Mouse (Mus musculus): Measurements from ENCODE around the gene Dtx4. TPM values are rescaled to one million over a fixed set of nuclear protein-coding genes. Genes with fewer than 3 reads are reported as not detected.
"Not testable (repeated sequence)": the region's sequence is repeated elsewhere in the genome, so short reads cannot be mapped to it uniquely, and the experiment has no call there.

Gene Dtx4
- 62.0 and 64.3 TPM in 2 replicates for polyA plus RNA-seq (2014; fragmentation: Nextera tagmentation; extraction: Ambion mirVana)

GRCm38 (mm10) chr19:12501370-12502347, at the start of gene Dtx4:
Dtx4 (minus strand) TSS chr19:12501454.
- no peaks in the 10 kb centered on the region for H3K27me3 ChIP-seq (ENCODE audit: control insufficient read depth, insufficient read depth, low read length)
- peaks cover 4% of the 10 kb centered on the region; the same call in 1 of the 2 replicates for H3K36me3 ChIP-seq (ENCODE audit: control insufficient read depth, insufficient read depth, low read length)
- H3K4me2 ChIP-seq = peak within 1 kb of the TSS; percentile 74
- WGBS = under 1% methylated on average over 68 of the region's 80 CpGs
- peak within 1 kb of the TSS; percentile 100 for H3K9ac ChIP-seq (ENCODE audit: low read length)
- H3K9me3 ChIP-seq (ENCODE audit: control insufficient read depth, low read length) = no peaks in the 10 kb centered on the region
- H3K27ac ChIP-seq (ENCODE audit: low read depth, low read length) = peak within 1 kb of the TSS; percentile 97
- DNase-seq (ENCODE audit: low spot score, missing footprints) (peak; percentile 100), ATAC-seq (ENCODE audit: low FRiP score) (peak; percentile 93)
- peak within 1 kb of the TSS; percentile 91 for H3K4me3 ChIP-seq (ENCODE audit: low read depth, low read length)
- peaks cover 26% of the 10 kb centered on the region for H3K4me1 ChIP-seq (ENCODE audit: control insufficient read depth, insufficient read depth, low read length)

- no peaks in the 10 kb centered on the region for H3K36me3 ChIP-seq (ENCODE audit: control insufficient read depth, insufficient read depth, low read length)
- ATAC-seq (ENCODE audit: low FRiP score) (no peak), DNase-seq (ENCODE audit: low spot score, missing footprints) (no peak)
- H3K9me3 ChIP-seq (ENCODE audit: control insufficient read depth, low read length) = no peaks in the 10 kb centered on the region
- no peak overlapping the region for H3K9ac ChIP-seq (ENCODE audit: low read length)
- no peaks in the 10 kb centered on the region for H3K4me1 ChIP-seq (ENCODE audit: control insufficient read depth, insufficient read depth, low read length)
- WGBS = 77% methylated on average over 5 of the region's 5 CpGs
- H3K4me3 ChIP-seq (ENCODE audit: low read depth, low read length) = no peak overlapping the region
- no peaks in the 10 kb centered on the region for H3K27me3 ChIP-seq (ENCODE audit: control insufficient read depth, insufficient read depth, low read length)
- H3K27ac ChIP-seq (ENCODE audit: low read depth, low read length) = no peak overlapping the region
- H3K4me2 ChIP-seq = no peak overlapping the region
These were observed 49.0 kb upstream of the Dtx4 start for GRCm38 (mm10) chr19:12550005-12550942.

- WGBS = 74% methylated on average over 5 of the region's 5 CpGs
These were observed 47.9 kb upstream of the Dtx4 start for GRCm38 (mm10) chr19:12549166-12549565.

GRCm38 (mm10) chr19:12545440-12545839, 44.2 kb upstream of the Dtx4 start, which contains the start of gene Fam111a:
Fam111a (plus strand) TSS chr19:12545740.
- H3K36me3 ChIP-seq (ENCODE audit: control insufficient read depth, insufficient read depth, low read length); DNase-seq (ENCODE audit: low spot score, missing footprints); H3K27ac ChIP-seq (ENCODE audit: low read depth, low read length); H3K27me3 ChIP-seq (ENCODE audit: control insufficient read depth, insufficient read depth, low read length); H3K9ac ChIP-seq (ENCODE audit: low read length); H3K4me3 ChIP-seq (ENCODE audit: low read depth, low read length); H3K4me1 ChIP-seq (ENCODE audit: control insufficient read depth, insufficient read depth, low read length); ATAC-seq (ENCODE audit: low FRiP score); H3K4me2 ChIP-seq; H3K9me3 ChIP-seq (ENCODE audit: control insufficient read depth, low read length): not testable (repeated sequence)
- 92% methylated on average over 11 of the region's 11 CpGs for WGBS

More at GRCm38 (mm10) chr19:12549166-12549565, 47.9 kb upstream of the Dtx4 start:
- Histone ChIP-seq H3K9ac (ENCODE audit: low read length) (no peak overlapping the region), H3K4me1 (ENCODE audit: control insufficient read depth, insufficient read depth, low read length) (no peaks in the 10 kb centered on the region), H3K4me3 (ENCODE audit: low read depth, low read length) (no peak overlapping the region), H3K27ac (ENCODE audit: low read depth, low read length) (no peak overlapping the region), H3K27me3 (ENCODE audit: control insufficient read depth, insufficient read depth, low read length) (no peaks in the 10 kb centered on the region), H3K9me3 (ENCODE audit: control insufficient read depth, low read length) (no peaks in the 10 kb centered on the region), H3K4me2 (no peak overlapping the region), H3K36me3 (ENCODE audit: control insufficient read depth, insufficient read depth, low read length) (no peaks in the 10 kb centered on the region)
- ATAC-seq (ENCODE audit: low FRiP score) (no peak), DNase-seq (ENCODE audit: low spot score, missing footprints) (no peak)

- Histone ChIP-seq H3K36me3 (ENCODE audit: control insufficient read depth, insufficient read depth, low read length) (no peaks in the 10 kb centered on the region), H3K4me2 (no peak overlapping the region), H3K9ac (ENCODE audit: low read length) (no peak overlapping the region), H3K9me3 (ENCODE audit: control insufficient read depth, low read length) (no peaks in the 10 kb centered on the region), H3K4me1 (ENCODE audit: control insufficient read depth, insufficient read depth, low read length) (no peaks in the 10 kb centered on the region), H3K27ac (ENCODE audit: low read depth, low read length) (no peak overlapping the region), H3K4me3 (ENCODE audit: low read depth, low read length) (no peak overlapping the region), H3K27me3 (ENCODE audit: control insufficient read depth, insufficient read depth, low read length) (no peaks in the 10 kb centered on the region)
- DNase-seq (ENCODE audit: low spot score, missing footprints) = peak; percentile 33
- no peak for ATAC-seq (ENCODE audit: low FRiP score)
- 37% methylated on average over 2 of the region's 2 CpGs for WGBS
These were observed 40.4 kb upstream of the Dtx4 start for GRCm38 (mm10) chr19:12541644-12542043.

- no peaks in the 10 kb centered on the region for H3K36me3 ChIP-seq (ENCODE audit: control insufficient read depth, insufficient read depth, low read length)
- ATAC-seq (ENCODE audit: low FRiP score) (no peak), DNase-seq (ENCODE audit: low spot score, missing footprints) (no peak)
- no peaks in the 10 kb centered on the region for H3K4me1 ChIP-seq (ENCODE audit: control insufficient read depth, insufficient read depth, low read length)
- H3K27me3 ChIP-seq (ENCODE audit: control insufficient read depth, insufficient read depth, low read length) = no peaks in the 10 kb centered on the region
- H3K9ac ChIP-seq (ENCODE audit: low read length) = no peak overlapping the region
- H3K27ac ChIP-seq (ENCODE audit: low read depth, low read length) = no peak overlapping the region
- 82% methylated on average over 3 of the region's 3 CpGs for WGBS
- H3K9me3 ChIP-seq (ENCODE audit: control insufficient read depth, low read length) = no peaks in the 10 kb centered on the region
- H3K4me2 ChIP-seq = no peak overlapping the region
- H3K4me3 ChIP-seq (ENCODE audit: low read depth, low read length) = no peak overlapping the region
These were observed 39.5 kb upstream of the Dtx4 start for GRCm38 (mm10) chr19:12540727-12541126.

GRCm38 (mm10) chr19:12539975-12540374, 38.7 kb upstream of the Dtx4 start:
- ATAC-seq (ENCODE audit: low FRiP score) (no peak), DNase-seq (ENCODE audit: low spot score, missing footprints) (no peak)
- H3K4me1 ChIP-seq (ENCODE audit: control insufficient read depth, insufficient read depth, low read length) = no peaks in the 10 kb centered on the region
- H3K27me3 ChIP-seq (ENCODE audit: control insufficient read depth, insufficient read depth, low read length) = no peaks in the 10 kb centered on the region
- H3K4me3 ChIP-seq (ENCODE audit: low read depth, low read length) = no peak overlapping the region
- no peaks in the 10 kb centered on the region for H3K36me3 ChIP-seq (ENCODE audit: control insufficient read depth, insufficient read depth, low read length)
- 81% methylated on average over 1 of the region's 1 CpGs for WGBS
- H3K9ac ChIP-seq (ENCODE audit: low read length) = no peak overlapping the region
- no peaks in the 10 kb centered on the region for H3K9me3 ChIP-seq (ENCODE audit: control insufficient read depth, low read length)
- no peak overlapping the region for H3K4me2 ChIP-seq
- no peak overlapping the region for H3K27ac ChIP-seq (ENCODE audit: low read depth, low read length)

- H3K4me3 ChIP-seq (ENCODE audit: low read depth, low read length) = no peak overlapping the region
- DNase-seq (ENCODE audit: low spot score, missing footprints) (no peak), ATAC-seq (ENCODE audit: low FRiP score) (no peak)
- no peak overlapping the region for H3K9ac ChIP-seq (ENCODE audit: low read length)
- H3K27ac ChIP-seq (ENCODE audit: low read depth, low read length) = no peak overlapping the region
- H3K4me1 ChIP-seq (ENCODE audit: control insufficient read depth, insufficient read depth, low read length) = no peaks in the 10 kb centered on the region
- no peaks in the 10 kb centered on the region for H3K36me3 ChIP-seq (ENCODE audit: control insufficient read depth, insufficient read depth, low read length)
- no peak overlapping the region for H3K4me2 ChIP-seq
- H3K27me3 ChIP-seq (ENCODE audit: control insufficient read depth, insufficient read depth, low read length) = no peaks in the 10 kb centered on the region
- H3K9me3 ChIP-seq (ENCODE audit: control insufficient read depth, low read length) = no peaks in the 10 kb centered on the region
These were observed 35.9 kb upstream of the Dtx4 start for GRCm38 (mm10) chr19:12537168-12537567.
